Mouse (Mus musculus) heart, adult 2 months (tissue): ENCODE data around the gene Abcc9. TPM values are rescaled to one million over a fixed set of nuclear protein-coding genes. Genes with fewer than 3 reads are reported as not detected.
"Not testable (repeated sequence)": the region's sequence is repeated elsewhere in the genome, so short reads cannot be mapped to it uniquely, and the experiment has no call there.

Source experiments
- DNase-seq, 2 experiments: peaks; one replicate each; pipeline ENCODE4 v3.0.0; 2021
- H3K27ac ChIP-seq: fragments of 200-600 bp; 2 replicates; pipeline ENCODE4 v1.8.1; 2022
- H3K27me3 ChIP-seq: fragments of 200-500 bp; 2 replicates; pipeline ENCODE4 v1.6.1; 2012; ENCODE audit warnings: mild to moderate bottlenecking, low read length, inconsistent platforms, mixed read lengths; ENCODE audit not compliant: control insufficient read depth, insufficient read depth
- H3K36me3 ChIP-seq: fragments of 200-500 bp; 2 replicates; pipeline ENCODE4 v1.6.1; 2012; ENCODE audit warnings: low read length, inconsistent platforms; ENCODE audit not compliant: control insufficient read depth, insufficient read depth
- H3K4me1 ChIP-seq: fragments of 200-500 bp; 2 replicates; pipeline ENCODE4 v1.6.1; 2011; ENCODE audit warnings: low read length; ENCODE audit not compliant: control insufficient read depth, insufficient read depth
- H3K4me3 ChIP-seq: fragments of 200-600 bp; 2 replicates; pipeline ENCODE4 v1.8.1; 2022
- H3K79me2 ChIP-seq: fragments of 200-500 bp; replicated peaks from 2 replicates; pipeline ENCODE4 v1.6.1; 2012; ENCODE audit warnings: mild to moderate bottlenecking, inconsistent platforms, low read length, moderate library complexity, mixed read lengths; ENCODE audit not compliant: control insufficient read depth, insufficient read depth
- H3K9ac ChIP-seq: fragments of 200-500 bp; 2 replicates; pipeline ENCODE4 v1.6.1; 2012; ENCODE audit warnings: low read depth, mild to moderate bottlenecking, control low read depth, inconsistent platforms, low read length, mixed read lengths
- CTCF ChIP-seq: fragments of 200-600 bp; IDR thresholded peaks from 2 replicates; pipeline ENCODE4 v1.8.1; 2022; ENCODE audit warnings: antibody characterized with exemption, mild to moderate bottlenecking, moderate library complexity
- EP300 ChIP-seq: fragments of 200-500 bp; IDR thresholded peaks from 2 replicates; pipeline ENCODE4 v1.6.1; 2011; ENCODE audit warnings: low read depth, low read length, control low read depth; ENCODE audit not compliant: insufficient read depth
- POLR2A ChIP-seq: fragments of 200-500 bp; IDR thresholded peaks from 2 replicates; pipeline ENCODE4 v1.6.1; 2011; ENCODE audit warnings: mild to moderate bottlenecking, low read depth, low read length, control low read depth; ENCODE audit not compliant: insufficient read depth
- WGBS: fragments of 180-500 bp; shearing (Covaris S2); methylation state at CpG from one replicate; pipeline ENCODE4 v1.1.7; 2018; 5-methylcytosine and 5-hydroxymethylcytosine counted together
- intact Hi-C: fragments of 180-260 bp; cut with DNase I; formaldehyde crosslinking; loops from one replicate; pipeline ENCODE4 v1.15.1; 2025
- polyA plus RNA-seq: library from polyadenylated mRNA; depleted of rRNA; stranded (reverse); fragments of >200 nt; gene quantifications from 2 replicates; pipeline ENCODE4 v1.2.3, GENCODE M21; 2012
- total RNA-seq, 2 experiments: library from RNA; stranded (reverse); gene quantifications; 2 replicates each; pipeline ENCODE4 v1.2.3; 2021

Abcc9 gene
- total and polyA plus RNA-seq, 3 experiments: 57.8 to 235 (median 227) TPM

DNA sequence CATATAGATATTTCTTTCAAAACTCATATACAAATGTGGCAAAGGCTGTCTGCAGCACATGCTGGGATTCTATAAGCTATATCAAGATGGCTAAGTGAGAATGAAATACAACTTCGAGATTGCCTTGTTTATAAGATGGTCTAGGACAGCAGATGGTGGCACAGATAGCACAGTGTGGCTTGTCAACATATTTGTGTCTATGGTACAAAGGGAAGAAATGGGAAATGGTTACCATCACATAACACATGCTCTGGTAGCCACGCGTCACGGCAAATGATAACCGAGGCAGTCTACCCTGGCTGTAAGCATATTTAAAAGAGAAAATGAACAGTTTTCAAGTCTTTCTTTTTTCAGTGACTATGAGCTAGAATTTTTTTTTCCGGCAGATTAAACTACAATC lies 32.8 kb downstream of the Abcc9 start:
- Histone ChIP-seq H3K9ac (no peak overlapping the region), H3K27ac (peak overlapping the region; percentile 83), H3K27me3 (no peaks in the 10 kb centered on the region), H3K4me3 (no peak overlapping the region), H3K79me2 (no peaks in the 10 kb centered on the region), H3K4me1 (peaks cover 8% of the 10 kb centered on the region), H3K36me3 (peaks cover 26% of the 10 kb centered on the region)
- DNase-seq: no peak
- 89% methylated on average over 6 of the region's 6 CpGs for WGBS
- TF ChIP-seq CTCF (no peak), POLR2A (no peak), EP300 (no peak)
- intact Hi-C loops: loop anchor here (5.0 kb wide), 1 partner anchor 33 kb away; the partner anchor contains the start of gene Abcc9

DNA sequence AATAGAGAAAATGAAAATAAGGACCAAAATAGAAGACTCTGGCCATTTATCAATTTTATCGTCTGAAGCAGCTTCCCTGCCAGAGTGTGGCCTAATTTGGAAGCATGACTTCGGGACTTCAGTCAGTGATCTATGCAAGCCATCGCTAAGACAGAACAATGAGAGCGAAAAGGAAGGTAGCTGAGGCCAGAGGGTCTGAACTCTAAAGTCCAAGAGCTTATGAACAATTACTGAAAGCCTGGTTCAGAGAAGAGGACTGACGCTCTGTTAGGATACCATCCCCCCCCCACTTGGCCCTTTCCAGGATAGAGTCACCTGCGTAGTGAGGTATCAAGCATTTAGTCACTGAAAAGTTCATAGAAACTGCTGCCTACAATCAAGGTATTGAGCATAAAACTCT lies 33.3 kb downstream of the Abcc9 start:
- TF ChIP-seq CTCF: no peak
- Histone ChIP-seq H3K4me3 (no peak overlapping the region), H3K4me1 (peaks cover 8% of the 10 kb centered on the region), H3K27me3 (no peaks in the 10 kb centered on the region), H3K27ac (peak overlapping the region; percentile 83), H3K79me2 (no peaks in the 10 kb centered on the region), H3K9ac (no peak overlapping the region), H3K36me3 (peaks cover 26% of the 10 kb centered on the region)
- DNase-seq: no peak
- WGBS: 57% methylated on average over 6 of the region's 6 CpGs
- intact Hi-C loops: loop anchor here (5.0 kb wide), 1 partner anchor 33 kb away; the partner anchor contains the start of gene Abcc9

DNA sequence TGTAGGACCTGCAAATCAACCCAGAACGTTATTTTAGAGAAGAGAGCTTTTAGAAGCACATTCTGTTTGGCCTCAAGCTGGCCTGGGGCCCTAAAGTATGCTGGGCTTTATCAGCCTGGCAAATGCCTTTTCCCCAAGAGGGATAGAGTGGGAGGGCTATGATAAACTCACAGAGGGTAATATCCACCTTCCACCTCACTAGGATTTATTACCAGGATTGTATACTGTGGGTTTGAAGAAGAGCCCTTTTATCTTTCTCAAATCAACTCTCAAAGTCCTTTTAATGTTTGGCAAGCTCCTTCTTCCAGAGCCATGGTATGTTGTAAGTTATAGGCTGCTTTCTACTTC lies 33.7 kb downstream of the Abcc9 start:
- WGBS: 14% methylated on average over 1 of the region's 1 CpGs

DNA sequence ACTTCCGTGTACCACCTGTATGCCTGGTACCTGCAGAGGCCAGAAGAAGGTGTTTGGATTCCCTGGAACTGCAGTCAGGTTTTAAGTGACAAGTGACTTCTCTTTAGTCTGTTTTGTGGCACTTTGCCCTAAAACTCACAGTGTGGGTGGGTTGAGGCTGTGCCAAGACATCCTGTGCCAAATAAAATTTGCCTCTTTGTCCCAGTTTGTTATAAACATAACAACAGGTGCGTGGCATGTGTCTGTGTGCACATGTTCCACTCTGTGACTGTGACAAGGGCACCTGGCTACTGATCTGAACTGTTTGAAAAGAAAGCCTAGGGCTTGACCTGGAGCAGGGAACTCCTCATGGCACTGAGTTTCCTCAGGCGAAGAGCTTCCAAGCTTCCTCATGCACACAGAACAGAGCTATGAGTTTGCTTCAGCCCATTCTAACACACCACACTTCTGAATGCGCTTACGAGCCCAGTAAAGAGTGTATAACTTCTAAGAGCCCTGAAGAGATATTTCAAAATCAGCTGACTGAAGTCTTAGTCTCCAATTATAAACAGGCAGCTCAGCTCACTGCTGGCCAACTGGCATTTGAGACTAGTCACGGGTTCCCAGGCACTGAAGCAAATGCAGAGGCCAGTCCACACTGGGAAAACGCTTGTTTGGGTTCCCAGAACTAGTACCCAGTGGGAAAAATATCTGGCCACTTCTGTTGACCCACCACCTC lies 34.3 kb downstream of the Abcc9 start:
- H3K4me3 ChIP-seq: no peak overlapping the region
- H3K4me1 ChIP-seq: peaks cover 8% of the 10 kb centered on the region
- peaks cover 26% of the 10 kb centered on the region for H3K36me3 ChIP-seq
- no peak overlapping the region for H3K9ac ChIP-seq
- H3K27me3 ChIP-seq: no peaks in the 10 kb centered on the region
- intact Hi-C loops: loop anchor here (5.0 kb wide), 1 partner anchor 34 kb away; the partner anchor contains the start of gene Abcc9
- peak overlapping the region; percentile 83 for H3K27ac ChIP-seq
- DNase-seq: peak; percentile 71 to 84
- 55% methylated on average over 7 of the region's 7 CpGs for WGBS
- TF ChIP-seq POLR2A (0 out of 2 replicates have a peak, but pooled peaks have one; percentile 32), CTCF (no peak), EP300 (peak; percentile 47; the same call in 1 of the 2 replicates)
- H3K79me2 ChIP-seq: no peaks in the 10 kb centered on the region

More for the DNA sequence above, 33.7 kb downstream of the Abcc9 start:
- H3K36me3 ChIP-seq: peaks cover 26% of the 10 kb centered on the region
- intact Hi-C loops: loop anchor here (5.0 kb wide), 1 partner anchor 34 kb away; the partner anchor contains the start of gene Abcc9
- H3K27ac ChIP-seq: peak overlapping the region; percentile 83
- TF ChIP-seq EP300 (no peak), POLR2A (no peak), CTCF (no peak)
- no peaks in the 10 kb centered on the region for H3K79me2 ChIP-seq
- peaks cover 8% of the 10 kb centered on the region for H3K4me1 ChIP-seq
- H3K4me3 ChIP-seq: no peak overlapping the region
- no peak for DNase-seq
- no peaks in the 10 kb centered on the region for H3K27me3 ChIP-seq
- no peak overlapping the region for H3K9ac ChIP-seq

GRCm38 (mm10) chr6:142662056-142662455 lies 40.1 kb downstream of the Abcc9 start:
- H3K27me3 ChIP-seq, H3K36me3 ChIP-seq, H3K27ac ChIP-seq, H3K9ac ChIP-seq, H3K4me1 ChIP-seq, intact Hi-C loops, DNase-seq, H3K4me3 ChIP-seq, H3K79me2 ChIP-seq: not testable (repeated sequence)
- 97% methylated on average over 3 of the region's 3 CpGs for WGBS

GRCm38 (mm10) chr6:142659038-142659437 lies 43.1 kb downstream of the Abcc9 start:
- H3K27ac ChIP-seq: no peak overlapping the region
- no peaks in the 10 kb centered on the region; the same call in 1 of the 2 replicates for H3K4me1 ChIP-seq
- no peaks in the 10 kb centered on the region for H3K79me2 ChIP-seq
- no peaks in the 10 kb centered on the region for H3K27me3 ChIP-seq
- H3K9ac ChIP-seq: no peak overlapping the region
- H3K36me3 ChIP-seq: peaks cover 2% of the 10 kb centered on the region; the same call in 1 of the 2 replicates
- 74% methylated on average over 5 of the region's 5 CpGs for WGBS
- intact Hi-C loops: loop anchor here (5.0 kb wide), 1 partner anchor 132 kb away; no protein-coding TSS in a partner anchor
- no peak overlapping the region for H3K4me3 ChIP-seq
- peak; percentile 67 for TF ChIP-seq CTCF
- TF ChIP-seq POLR2A: no peak
- no peak for DNase-seq
